Mouse (Mus musculus) neural tube, embryonic 13.5 days (tissue): Measurements from ENCODE around the gene Zfp488. TPM values are rescaled to one million over a fixed set of nuclear protein-coding genes. Genes with fewer than 3 reads are reported as not detected.

Experiments
- ATAC-seq: fragments of 200-750 bp; cut with Nextera tagmentation; 2 replicates; pipeline ENCODE4 v1.8.0; 2017; ENCODE audit warnings: low read depth, mild to moderate bottlenecking, moderate TSS enrichment, moderate library complexity
- H3K27ac ChIP-seq: fragments of 300-500 bp; sonication (generic); replicated peaks from 2 replicates; pipeline ENCODE4 v1.5.1; 2015; ENCODE audit warnings: moderate library complexity, mild to moderate bottlenecking, inconsistent platforms
- H3K27me3 ChIP-seq: fragments of 300-500 bp; sonication (generic); 2 replicates; pipeline ENCODE4 v1.6.1; 2015; ENCODE audit warnings: mild to moderate bottlenecking, inconsistent platforms
- H3K36me3 ChIP-seq: fragments of 300-500 bp; sonication (generic); 2 replicates; pipeline ENCODE4 v1.6.1; 2015; ENCODE audit warnings: mild to moderate bottlenecking, inconsistent platforms
- H3K4me1 ChIP-seq: fragments of 300-500 bp; sonication (generic); replicated peaks from 2 replicates; pipeline ENCODE4 v1.6.1; 2015; ENCODE audit warnings: inconsistent platforms
- H3K4me2 ChIP-seq: fragments of 300-500 bp; sonication (generic); 2 replicates; pipeline ENCODE4 v1.6.1; 2015; ENCODE audit warnings: inconsistent platforms, mild to moderate bottlenecking, moderate library complexity
- H3K4me3 ChIP-seq: fragments of 300-500 bp; sonication (generic); 2 replicates; pipeline ENCODE4 v1.5.1; 2015; ENCODE audit warnings: mild to moderate bottlenecking, inconsistent platforms
- H3K9ac ChIP-seq: fragments of 300-500 bp; sonication (generic); 2 replicates; pipeline ENCODE4 v1.6.1; 2015; ENCODE audit warnings: moderate library complexity, mild to moderate bottlenecking, inconsistent platforms
- H3K9me3 ChIP-seq: fragments of 300-500 bp; sonication (generic); 2 replicates; pipeline ENCODE4 v1.6.1; 2016; ENCODE audit warnings: inconsistent platforms
- WGBS: fragments of 180-500 bp; shearing (Covaris S2); methylation state at CpG from one replicate; pipeline ENCODE4 v1.1.7; 2015; 5-methylcytosine and 5-hydroxymethylcytosine counted together
- polyA plus RNA-seq: library from polyadenylated mRNA; unstranded; fragments of >200 nt; fragmentation: Nextera tagmentation; extraction: Ambion mirVana; gene quantifications from 2 replicates; pipeline ENCODE4 v1.2.1, GENCODE M21; 2015

Zfp488 gene
- polyA plus RNA-seq, result 0.18 and 0.33 TPM in 2 replicates

- WGBS, result 2% methylated on average over 25 of the region's 25 CpGs
- Histone ChIP-seq H3K4me3 (peak within 1 kb of the TSS; percentile 34), H3K27me3 (peaks cover 15% of the 10 kb centered on the region), H3K27ac (no peak within 1 kb of the TSS), H3K4me1 (peaks cover 13% of the 10 kb centered on the region), H3K9me3 (no peaks in the 10 kb centered on the region), H3K4me2 (peak within 1 kb of the TSS; percentile 65), H3K9ac (peak within 1 kb of the TSS; percentile 57), H3K36me3 (no peaks in the 10 kb centered on the region)
- ATAC-seq, result peak; percentile 53; the same call in 1 of the 2 replicates
Measured at GRCm38 (mm10) chr14:33978604-33979059, at the start of gene Zfp488. Gene Zfp488 (minus strand): TSS chr14:33978764.

- WGBS, result 75% methylated on average over 2 of the region's 2 CpGs
Measured at GRCm38 (mm10) chr14:34026710-34027109, 48.1 kb upstream of the Zfp488 start.

GRCm38 (mm10) chr14:34016938-34017337 lies 38.4 kb upstream of the Zfp488 start:
- WGBS, result 85% methylated on average over 2 of the region's 2 CpGs
- H3K4me1 ChIP-seq, result no peaks in the 10 kb centered on the region
- no peaks in the 10 kb centered on the region for H3K27me3 ChIP-seq
- H3K9me3 ChIP-seq, result no peaks in the 10 kb centered on the region
- no peaks in the 10 kb centered on the region for H3K36me3 ChIP-seq
- no peak for ATAC-seq
- no peak overlapping the region for H3K4me3 ChIP-seq
- no peak overlapping the region for H3K27ac ChIP-seq
- no peak overlapping the region for H3K4me2 ChIP-seq
- H3K9ac ChIP-seq, result no peak overlapping the region

More at GRCm38 (mm10) chr14:34026710-34027109, 48.1 kb upstream of the Zfp488 start:
- H3K36me3 ChIP-seq, result no peaks in the 10 kb centered on the region
- no peaks in the 10 kb centered on the region for H3K4me1 ChIP-seq
- no peak overlapping the region for H3K4me3 ChIP-seq
- H3K4me2 ChIP-seq, result no peak overlapping the region
- peaks cover 11% of the 10 kb centered on the region for H3K9me3 ChIP-seq
- H3K9ac ChIP-seq, result no peak overlapping the region
- ATAC-seq, result no peak
- no peaks in the 10 kb centered on the region for H3K27me3 ChIP-seq
- no peak overlapping the region for H3K27ac ChIP-seq

GRCm38 (mm10) chr14:34016381-34016780 lies 37.8 kb upstream of the Zfp488 start, which contains the start of gene Gm5460:
Gene Gm5460 (plus strand): TSS chr14:34016758.
- H3K27me3 ChIP-seq, result no peaks in the 10 kb centered on the region
- H3K36me3 ChIP-seq, result no peaks in the 10 kb centered on the region
- no peak within 1 kb of the TSS for H3K27ac ChIP-seq
- no peaks in the 10 kb centered on the region for H3K9me3 ChIP-seq
- no peak within 1 kb of the TSS for H3K4me3 ChIP-seq
- H3K9ac ChIP-seq, result no peak within 1 kb of the TSS
- no peak within 1 kb of the TSS for H3K4me2 ChIP-seq
- H3K4me1 ChIP-seq, result no peaks in the 10 kb centered on the region
- no peak for ATAC-seq
- WGBS, result 90% methylated on average over 4 of the region's 4 CpGs

GRCm38 (mm10) chr14:34015063-34015462 lies 36.5 kb upstream of the Zfp488 start, which contains the start of gene Gm30083:
Gene Gm30083 (minus strand): TSS chr14:34015182.
- Histone ChIP-seq H3K4me1 (no peaks in the 10 kb centered on the region), H3K4me2 (no peak within 1 kb of the TSS), H3K9ac (no peak within 1 kb of the TSS), H3K27me3 (no peaks in the 10 kb centered on the region), H3K27ac (no peak within 1 kb of the TSS), H3K9me3 (no peaks in the 10 kb centered on the region), H3K4me3 (no peak within 1 kb of the TSS), H3K36me3 (no peaks in the 10 kb centered on the region)
- ATAC-seq, result no peak
- 86% methylated on average over 3 of the region's 3 CpGs for WGBS

GRCm38 (mm10) chr14:34002358-34002757 lies 23.8 kb upstream of the Zfp488 start:
- no peak overlapping the region for H3K9ac ChIP-seq
- WGBS, result 88% methylated on average over 5 of the region's 5 CpGs

GRCm38 (mm10) chr14:34001445-34001844 lies 22.9 kb upstream of the Zfp488 start:
- Histone ChIP-seq H3K4me2 (no peak overlapping the region), H3K4me1 (no peaks in the 10 kb centered on the region), H3K27ac (no peak overlapping the region), H3K9ac (no peak overlapping the region), H3K27me3 (no peaks in the 10 kb centered on the region), H3K36me3 (no peaks in the 10 kb centered on the region), H3K9me3 (no peaks in the 10 kb centered on the region), H3K4me3 (no peak overlapping the region)
- no peak for ATAC-seq

More at GRCm38 (mm10) chr14:34002358-34002757, 23.8 kb upstream of the Zfp488 start:
- no peak for ATAC-seq
- Histone ChIP-seq H3K9me3 (no peaks in the 10 kb centered on the region), H3K27ac (no peak overlapping the region), H3K4me3 (no peak overlapping the region), H3K36me3 (no peaks in the 10 kb centered on the region), H3K4me2 (no peak overlapping the region), H3K4me1 (no peaks in the 10 kb centered on the region), H3K27me3 (no peaks in the 10 kb centered on the region)

GRCm38 (mm10) chr14:34000076-34000475 lies 21.5 kb upstream of the Zfp488 start:
- ATAC-seq, result no peak
- H3K9ac ChIP-seq, result no peak overlapping the region
- H3K4me1 ChIP-seq, result no peaks in the 10 kb centered on the region
- H3K27ac ChIP-seq, result no peak overlapping the region
- no peak overlapping the region for H3K4me2 ChIP-seq
- H3K27me3 ChIP-seq, result no peaks in the 10 kb centered on the region
- no peaks in the 10 kb centered on the region for H3K9me3 ChIP-seq
- no peaks in the 10 kb centered on the region for H3K36me3 ChIP-seq
- no peak overlapping the region for H3K4me3 ChIP-seq

GRCm38 (mm10) chr14:33997427-33997826 lies 18.9 kb upstream of the Zfp488 start:
- Histone ChIP-seq H3K4me2 (no peak overlapping the region), H3K27me3 (no peaks in the 10 kb centered on the region), H3K36me3 (no peaks in the 10 kb centered on the region), H3K9ac (no peak overlapping the region), H3K27ac (no peak overlapping the region), H3K4me3 (no peak overlapping the region), H3K9me3 (no peaks in the 10 kb centered on the region), H3K4me1 (no peaks in the 10 kb centered on the region)
- no peak for ATAC-seq
- WGBS, result 77% methylated on average over 6 of the region's 6 CpGs

- no peaks in the 10 kb centered on the region for H3K4me1 ChIP-seq
- H3K9me3 ChIP-seq, result no peaks in the 10 kb centered on the region
- no peak overlapping the region for H3K27ac ChIP-seq
- ATAC-seq, result no peak
- H3K9ac ChIP-seq, result no peak overlapping the region
- no peak overlapping the region for H3K4me3 ChIP-seq
- H3K27me3 ChIP-seq, result no peaks in the 10 kb centered on the region
- H3K36me3 ChIP-seq, result no peaks in the 10 kb centered on the region
- no peak overlapping the region for H3K4me2 ChIP-seq
- WGBS, result 88% methylated on average over 6 of the region's 6 CpGs
Measured at GRCm38 (mm10) chr14:33993521-33994289, 15.1 kb upstream of the Zfp488 start.

- Histone ChIP-seq H3K9me3 (no peaks in the 10 kb centered on the region), H3K36me3 (no peaks in the 10 kb centered on the region), H3K27me3 (no peaks in the 10 kb centered on the region), H3K27ac (no peak overlapping the region), H3K4me2 (no peak overlapping the region), H3K9ac (no peak overlapping the region), H3K4me1 (no peaks in the 10 kb centered on the region), H3K4me3 (no peak overlapping the region)
- WGBS, result 91% methylated on average over 9 of the region's 9 CpGs
- no peak for ATAC-seq
Measured at GRCm38 (mm10) chr14:33993051-33993450, 14.5 kb upstream of the Zfp488 start.

- 81% methylated on average over 4 of the region's 4 CpGs for WGBS
- no peak overlapping the region for H3K4me3 ChIP-seq
Measured at GRCm38 (mm10) chr14:33991971-33992370, 13.4 kb upstream of the Zfp488 start.

More at GRCm38 (mm10) chr14:33991971-33992370, 13.4 kb upstream of the Zfp488 start:
- H3K9ac ChIP-seq, result no peak overlapping the region
- no peak overlapping the region for H3K4me2 ChIP-seq
- ATAC-seq, result no peak
- no peak overlapping the region for H3K27ac ChIP-seq
- no peaks in the 10 kb centered on the region for H3K27me3 ChIP-seq
- no peaks in the 10 kb centered on the region for H3K36me3 ChIP-seq
- H3K9me3 ChIP-seq, result no peaks in the 10 kb centered on the region
- H3K4me1 ChIP-seq, result no peaks in the 10 kb centered on the region
